Mouse (Mus musculus) retina, postnatal 7 days (tissue): ENCODE data around the gene Irf8.
"Not testable (repeated sequence)": the region's sequence is repeated elsewhere in the genome, so short reads cannot be mapped to it uniquely, and the experiment has no call there.

ENCODE experiments used
- DNase-seq: peaks from one replicate; pipeline ENCODE4 v3.0.0-alpha.2; 2012; ENCODE audit warnings: low read depth, low spot score

Irf8 gene

GRCm38 (mm10) chr8:120719586-120720236 lies 16.4 kb upstream of the Irf8 start:
- DNase-seq = no peak

DNA sequence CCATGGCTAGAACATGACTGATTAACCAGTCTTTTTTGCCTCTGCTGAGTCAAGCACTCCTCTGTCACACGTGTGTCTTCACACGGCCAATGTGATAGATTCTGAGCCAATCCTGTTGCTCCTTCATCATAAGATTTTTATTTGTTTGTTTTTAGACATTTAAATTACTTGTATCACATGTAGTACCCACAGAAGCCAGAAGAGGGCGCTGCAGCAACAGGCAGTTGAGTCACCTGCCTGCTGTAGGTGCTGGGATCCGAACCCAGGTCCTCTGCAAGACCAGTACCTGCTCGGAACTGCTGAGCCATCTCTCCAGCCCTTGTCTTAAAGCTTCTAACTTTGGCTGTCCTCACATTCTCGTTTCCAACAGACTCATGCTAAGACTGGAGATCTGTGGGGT lies 13.1 kb upstream of the Irf8 start:
- no peak for DNase-seq

- not testable (repeated sequence) for DNase-seq
Measured at GRCm38 (mm10) chr8:120724096-120724495, 12.1 kb upstream of the Irf8 start.

DNA sequence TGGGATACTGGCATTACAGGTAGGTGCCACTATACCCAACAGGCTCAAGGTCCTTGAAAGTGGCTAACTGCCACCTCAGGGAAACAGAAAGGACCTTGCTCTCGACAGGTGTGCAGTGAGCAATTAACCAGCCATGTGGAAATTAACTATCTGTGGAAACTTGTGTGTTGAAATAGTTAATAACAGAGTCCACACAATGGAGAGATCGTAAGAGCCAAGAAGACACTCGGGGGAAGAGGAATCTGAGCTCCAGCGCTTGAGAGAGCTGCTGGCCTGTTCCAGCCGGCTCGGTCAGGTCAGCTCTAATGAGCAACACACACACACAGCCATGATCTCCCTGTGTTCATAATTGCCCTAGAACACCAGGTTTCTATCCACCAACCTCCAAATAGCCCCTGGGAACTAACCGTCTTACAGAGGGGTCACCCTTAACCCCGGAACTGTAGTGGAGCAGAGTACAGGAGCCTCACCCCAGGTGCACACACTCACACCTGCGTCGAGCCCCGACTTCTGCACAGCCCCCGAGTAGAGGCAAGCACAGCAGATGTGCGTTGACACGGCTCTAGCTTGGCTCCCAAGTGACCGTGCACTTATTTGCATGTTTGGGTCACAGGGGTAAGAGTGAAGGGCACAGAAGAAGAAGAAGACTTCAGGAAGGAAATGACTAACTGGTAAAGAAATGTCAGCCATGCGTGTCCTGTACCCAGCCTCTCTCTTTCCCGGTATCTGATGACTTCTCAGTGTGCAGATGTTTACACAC lies 11.2 kb upstream of the Irf8 start:
- DNase-seq = no peak

GRCm38 (mm10) chr8:120725576-120725950 lies 10.6 kb upstream of the Irf8 start:
- DNase-seq = no peak

GRCm38 (mm10) chr8:120726051-120726450 lies 10.1 kb upstream of the Irf8 start:
- no peak for DNase-seq

- DNase-seq = no peak
Measured at GRCm38 (mm10) chr8:120728488-120729160, 7.5 kb upstream of the Irf8 start.

DNA sequence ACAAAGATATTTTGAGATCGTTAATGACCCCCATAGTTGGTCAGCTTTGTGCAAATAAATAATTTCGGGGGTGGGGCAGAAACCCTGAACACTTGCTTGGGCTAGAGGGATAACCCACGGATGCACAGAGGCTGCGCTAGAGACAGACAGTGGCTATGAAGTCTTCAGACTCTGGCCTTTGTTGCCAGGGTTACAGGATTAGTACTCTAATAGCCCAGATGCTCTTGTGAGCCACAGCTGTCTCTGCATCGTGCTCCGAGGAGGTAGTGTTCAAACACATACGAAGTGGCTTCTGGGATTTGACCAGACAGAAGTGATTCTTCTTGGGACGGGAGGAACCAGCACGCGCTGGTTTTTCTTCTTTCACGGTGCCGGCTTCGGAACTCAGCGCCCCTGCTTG lies 4.6 kb upstream of the Irf8 start:
- DNase-seq = peak; percentile 31

DNA sequence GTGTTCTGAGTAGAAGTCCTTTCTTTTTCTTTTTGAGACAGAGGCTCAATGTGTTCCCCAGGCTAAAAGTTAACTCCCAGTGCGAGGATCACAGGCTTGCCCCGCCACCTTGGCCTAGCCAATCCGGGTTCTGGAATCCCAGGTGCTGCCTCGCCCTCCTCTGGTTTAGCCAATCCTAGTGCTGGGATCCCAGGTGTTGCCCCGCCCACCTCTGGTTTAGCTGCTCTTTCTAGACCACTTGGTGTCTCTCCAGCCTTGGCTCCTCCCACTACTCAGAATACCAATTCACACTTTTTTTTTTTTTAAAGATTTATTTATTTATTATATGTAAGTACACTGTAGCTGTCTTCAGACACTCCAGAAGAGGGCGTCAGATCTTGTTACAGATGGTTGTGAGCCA lies 4.1 kb upstream of the Irf8 start:
- DNase-seq = no peak

DNA sequence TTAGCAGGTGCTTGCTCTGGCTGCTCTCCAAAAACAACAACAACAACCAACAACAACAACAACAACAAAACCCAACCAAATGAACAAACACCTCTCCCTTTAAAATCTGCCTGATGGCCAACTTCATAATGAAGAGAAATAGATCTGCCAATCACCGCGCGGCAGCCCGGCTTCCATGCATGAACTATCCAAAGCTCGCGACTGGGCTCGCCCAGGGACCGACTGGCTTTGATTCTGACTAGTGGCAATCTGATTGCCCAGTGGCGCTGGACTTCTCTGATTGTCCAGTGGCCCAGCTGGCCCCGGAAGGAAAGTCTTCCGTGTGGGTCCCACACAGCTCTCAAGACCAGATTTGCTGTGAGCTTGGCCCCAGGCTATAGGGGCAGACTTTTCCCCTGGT lies 328 bp downstream of the Irf8 start:
- DNase-seq = peak; percentile 11

DNA sequence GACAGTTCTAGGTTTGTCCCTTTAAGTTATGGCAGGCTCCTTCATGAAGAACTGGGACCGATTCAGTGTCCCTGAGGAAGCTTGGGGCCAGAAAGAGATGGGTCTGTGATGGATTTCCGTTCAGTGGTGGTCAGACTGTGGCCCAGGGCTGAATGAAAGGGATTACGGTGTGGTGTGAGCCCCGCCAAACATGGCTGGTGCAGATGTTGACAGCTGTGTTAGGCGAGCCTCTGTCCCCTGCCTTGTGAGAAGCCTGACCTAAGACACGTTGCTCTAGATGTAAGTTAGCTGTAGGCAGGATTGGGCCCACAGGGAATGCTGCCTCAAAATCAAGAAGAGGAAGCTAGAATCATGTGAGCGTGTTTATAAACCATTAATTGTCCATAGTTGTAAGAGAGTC lies 1.0 kb downstream of the Irf8 start:
- no peak for DNase-seq

GRCm38 (mm10) chr8:120738771-120739170 lies 2.6 kb downstream of the Irf8 start:
- DNase-seq = no peak

- no peak for DNase-seq
Measured at GRCm38 (mm10) chr8:120739526-120739925, 3.4 kb downstream of the Irf8 start.

DNA sequence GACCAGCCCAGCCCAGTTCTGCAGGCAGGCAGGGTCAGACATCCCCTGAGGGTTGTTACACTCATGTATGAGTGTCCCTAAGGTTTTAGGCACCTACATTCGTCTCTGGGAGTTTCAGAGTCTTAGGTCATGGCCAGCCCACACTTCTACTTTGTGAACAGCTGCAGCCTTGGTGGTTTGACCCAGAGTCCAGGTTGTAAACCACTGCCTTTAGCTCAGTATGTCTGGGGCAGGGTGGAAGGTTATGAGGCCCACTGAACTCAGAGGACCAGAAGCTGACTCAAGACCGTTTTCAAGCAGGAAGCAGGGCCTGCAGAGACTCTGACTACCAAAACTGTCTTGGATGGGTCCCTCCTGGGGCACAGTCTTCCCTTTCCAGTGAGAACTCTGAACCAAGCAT lies 4.4 kb downstream of the Irf8 start:
- DNase-seq = no peak

- DNase-seq = no peak
Measured at GRCm38 (mm10) chr8:120741001-120741400, 4.8 kb downstream of the Irf8 start.

DNA sequence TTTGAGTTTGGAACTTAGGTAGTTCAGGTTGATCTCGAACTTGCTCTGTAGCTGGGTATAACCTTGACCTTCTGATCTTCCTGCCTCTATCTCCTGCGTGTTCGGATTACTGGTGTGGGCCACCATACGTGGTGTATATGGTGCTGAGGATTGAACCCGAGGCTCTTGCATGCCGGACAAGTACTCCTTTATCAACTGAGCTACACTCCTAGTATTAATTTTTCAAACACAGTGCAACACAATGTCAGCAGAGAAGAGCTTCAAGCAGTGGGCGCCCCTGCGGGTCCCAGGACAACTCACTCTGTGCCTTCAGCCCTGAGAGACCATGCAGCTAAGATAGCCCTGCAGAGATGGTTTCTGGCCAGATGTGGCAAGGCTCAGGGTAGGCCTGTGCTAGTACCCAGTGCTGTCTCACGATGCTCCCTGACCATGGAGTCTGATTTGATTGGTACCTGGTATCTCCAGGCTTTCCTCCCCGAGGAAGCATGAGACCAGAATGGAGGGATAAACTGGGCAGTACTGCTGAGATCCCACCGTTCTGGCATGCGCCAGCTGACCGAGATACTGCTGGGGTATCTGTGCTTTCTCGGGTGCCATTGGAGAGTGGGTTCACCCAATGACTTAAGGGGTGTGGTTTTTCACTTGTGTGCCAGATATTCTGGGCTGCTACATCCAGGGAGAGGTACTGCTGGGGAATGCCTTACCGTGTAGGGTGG lies 5.8 kb downstream of the Irf8 start:
- no peak for DNase-seq

GRCm38 (mm10) chr8:120743149-120743897 lies 7.2 kb downstream of the Irf8 start:
- no peak for DNase-seq

DNA sequence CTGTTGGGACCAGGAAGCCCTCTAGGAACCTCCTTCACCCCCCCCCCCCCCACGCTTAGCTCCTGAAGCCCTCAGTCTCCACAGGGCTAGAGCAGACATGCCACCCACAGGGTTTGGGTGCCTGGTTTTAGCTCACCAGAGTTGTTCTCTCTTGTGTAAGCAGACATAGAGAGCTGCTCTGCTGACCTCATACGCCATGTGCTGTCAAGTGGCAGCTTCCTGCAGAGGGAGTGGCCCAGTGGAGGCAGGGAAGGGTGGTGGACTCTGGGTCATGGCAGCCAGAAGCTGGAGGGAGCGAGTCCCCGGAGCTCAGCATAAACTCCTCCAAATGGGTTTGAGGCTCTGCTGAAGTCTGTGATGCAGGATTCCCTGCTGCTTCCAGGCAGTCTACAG lies 7.7 kb downstream of the Irf8 start:
- no peak for DNase-seq

- no peak for DNase-seq
Measured at GRCm38 (mm10) chr8:120744448-120744847, 8.3 kb downstream of the Irf8 start.

- no peak for DNase-seq
Measured at GRCm38 (mm10) chr8:120745226-120745625, 9.1 kb downstream of the Irf8 start.

GRCm38 (mm10) chr8:120746007-120746701 lies 10.0 kb downstream of the Irf8 start:
- DNase-seq = no peak
